Mouse (Mus musculus) gastrocnemius, postnatal 36 days (tissue): ENCODE measurements around the gene Megf6. TPM values are rescaled to one million over a fixed set of nuclear protein-coding genes. Genes with fewer than 3 reads are reported as not detected.

Experiments
- DNase-seq, 2 experiments: peaks; one replicate each; pipeline ENCODE4 v3.0.0; 2022
- intact Hi-C: fragments of 180-260 bp; cut with DNase I; formaldehyde crosslinking; loops from one replicate; pipeline ENCODE4 v1.15.1; 2025
- total RNA-seq, 2 experiments: library from RNA; stranded (reverse); gene quantifications; 2 replicates each; pipeline ENCODE4 v1.2.3; 2021

The Megf6 gene
- total RNA-seq, 2 experiments from 2014 or later, result 0.54 TPM

- DNase-seq, result no peak
- intact Hi-C loops, result no loop called here
These were observed 76.9 kb downstream of the Megf6 start for GRCm38 (mm10) chr4:154247207-154248091.

- DNase-seq, result no peak
- intact Hi-C loops, result no loop called here
These were observed 77.7 kb downstream of the Megf6 start for GRCm38 (mm10) chr4:154248092-154248805.

DNA sequence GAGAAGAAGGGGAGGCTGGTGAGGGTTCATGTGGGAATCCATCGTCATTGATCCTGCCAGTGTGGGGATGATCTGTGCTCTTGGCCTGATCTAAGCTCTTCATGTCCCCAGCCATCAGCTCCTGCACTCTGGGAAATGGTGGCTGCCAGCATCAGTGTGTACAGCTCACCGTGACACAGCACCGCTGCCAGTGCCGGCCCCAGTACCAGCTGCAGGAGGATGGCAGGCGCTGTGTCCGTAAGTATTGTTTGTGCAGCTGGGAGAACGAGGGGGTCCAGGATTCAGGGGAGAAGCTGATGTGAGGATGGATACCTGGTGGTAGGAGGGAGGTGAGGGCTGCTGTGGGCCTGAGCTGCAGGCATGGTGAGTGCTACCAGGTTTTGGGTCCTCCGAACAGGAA lies 78.8 kb downstream of the Megf6 start:
- no peak for DNase-seq
- intact Hi-C loops, result no loop called here

DNA sequence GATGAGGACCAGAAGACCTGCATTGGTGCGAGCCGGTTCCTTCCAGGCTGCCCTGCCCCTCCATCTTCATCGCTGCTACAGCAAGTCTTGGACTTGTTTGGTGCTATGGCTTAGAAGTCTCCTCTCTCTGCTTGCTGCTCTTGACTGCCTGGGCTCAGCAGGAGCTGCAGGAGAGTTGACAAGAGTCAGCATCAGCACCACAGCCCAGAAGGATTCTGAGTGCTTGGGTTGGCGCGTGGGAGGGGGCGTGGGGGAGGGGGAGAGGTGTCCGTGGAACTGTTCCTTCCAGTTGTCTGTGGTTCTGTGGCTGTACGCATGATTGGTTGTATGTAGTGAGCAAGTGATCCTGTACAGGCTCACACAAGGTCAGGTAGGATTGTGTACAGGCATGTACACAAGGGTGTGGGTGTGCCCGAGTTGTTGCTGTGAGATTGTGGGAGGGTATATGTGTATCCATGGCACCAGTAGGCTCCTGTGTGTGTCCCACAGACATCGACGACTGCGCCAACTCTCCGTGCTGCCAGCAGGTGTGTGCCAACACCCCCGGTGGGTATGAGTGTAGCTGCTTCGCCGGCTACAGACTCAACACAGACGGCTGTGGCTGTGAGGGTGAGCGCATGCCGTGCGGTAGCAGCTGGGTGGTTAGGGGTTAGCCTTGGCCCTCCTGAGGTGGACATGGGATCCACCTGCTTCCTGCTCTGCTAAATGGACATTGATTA lies 82.2 kb downstream of the Megf6 start:
- intact Hi-C loops, result no loop called here
- no peak for DNase-seq

GRCm38 (mm10) chr4:154260755-154261154 lies 90.2 kb downstream of the Megf6 start:
- intact Hi-C loops, result no loop called here

GRCm38 (mm10) chr4:154262071-154262470 lies 91.5 kb downstream of the Megf6 start:
- intact Hi-C loops, result no loop called here

More at GRCm38 (mm10) chr4:154260755-154261154, 90.2 kb downstream of the Megf6 start:
- no peak for DNase-seq

GRCm38 (mm10) chr4:154267511-154267910 lies 97.0 kb downstream of the Megf6 start:
- intact Hi-C loops, result no loop called here
- DNase-seq, result no peak

More at GRCm38 (mm10) chr4:154262071-154262470, 91.5 kb downstream of the Megf6 start:
- no peak for DNase-seq

GRCm38 (mm10) chr4:154269520-154269919 lies 99.0 kb downstream of the Megf6 start:
- DNase-seq, result no peak
- intact Hi-C loops, result no loop called here

DNA sequence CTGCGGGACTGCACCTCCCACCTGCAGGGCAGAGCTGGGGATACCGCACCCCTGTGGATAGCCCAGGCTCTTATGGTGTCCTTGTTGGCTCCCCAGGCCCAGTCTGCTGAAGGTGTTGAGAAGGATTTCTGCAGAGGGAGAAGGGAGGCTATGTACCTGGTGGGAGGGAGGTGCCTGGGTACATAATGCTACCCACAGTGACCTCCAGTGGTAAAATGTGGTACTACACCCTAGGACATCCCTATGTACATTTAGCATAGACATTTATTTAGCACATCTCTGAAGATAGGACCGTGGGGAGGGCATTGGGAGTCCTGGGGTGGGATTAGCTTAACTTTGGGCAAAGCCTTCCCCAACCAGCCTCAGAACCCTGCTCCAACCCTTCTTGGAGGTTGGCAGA lies 102.5 kb downstream of the Megf6 start:
- intact Hi-C loops, result loop anchor here (2.0 kb wide), 2 partner anchors 64 to 108 kb away; no protein-coding TSS in a partner anchor
- peak in 1 of 2 experiments; percentile 27 for DNase-seq

DNA sequence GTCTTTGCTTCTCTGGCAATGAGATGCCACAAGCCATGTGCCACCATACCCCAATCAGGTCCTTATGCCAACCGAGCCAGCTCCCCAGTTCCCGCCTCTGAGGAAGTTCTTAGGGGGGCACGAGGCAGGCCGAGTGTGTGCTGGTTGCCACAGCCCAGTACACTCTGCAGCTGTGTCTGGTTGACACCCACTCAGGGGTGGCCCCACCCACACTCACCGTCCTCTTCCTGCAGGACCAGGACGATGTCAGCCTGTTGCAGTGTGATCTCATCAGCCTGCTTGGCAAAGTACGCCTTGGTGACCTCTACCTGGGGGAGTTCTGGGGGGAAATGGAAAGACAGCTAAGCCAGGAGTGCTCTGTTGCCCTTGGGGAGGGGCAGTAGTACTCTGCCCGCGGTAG lies 109.0 kb downstream of the Megf6 start:
- DNase-seq, result no peak
- intact Hi-C loops, result no loop called here

DNA sequence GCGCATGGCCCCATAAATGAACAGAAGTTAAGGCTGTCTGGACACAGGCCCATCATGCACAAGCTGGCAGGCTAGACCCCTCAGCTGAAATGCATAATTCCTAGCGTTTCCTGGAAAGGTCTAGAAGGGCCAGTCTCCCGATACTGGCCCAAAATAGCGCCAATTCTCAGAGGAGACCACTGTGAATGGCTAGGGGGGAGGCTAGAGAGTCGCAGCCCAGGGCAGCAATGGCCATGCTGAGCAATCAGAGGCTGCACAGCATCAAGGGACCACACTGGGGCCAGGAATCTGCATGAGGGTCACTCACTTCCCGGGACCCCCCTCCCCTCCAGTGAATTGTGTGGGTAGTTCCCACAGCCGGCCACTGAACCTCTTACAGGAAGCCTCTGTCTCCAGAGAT lies 113.1 kb downstream of the Megf6 start:
- intact Hi-C loops, result no loop called here
- DNase-seq, result no peak

DNA sequence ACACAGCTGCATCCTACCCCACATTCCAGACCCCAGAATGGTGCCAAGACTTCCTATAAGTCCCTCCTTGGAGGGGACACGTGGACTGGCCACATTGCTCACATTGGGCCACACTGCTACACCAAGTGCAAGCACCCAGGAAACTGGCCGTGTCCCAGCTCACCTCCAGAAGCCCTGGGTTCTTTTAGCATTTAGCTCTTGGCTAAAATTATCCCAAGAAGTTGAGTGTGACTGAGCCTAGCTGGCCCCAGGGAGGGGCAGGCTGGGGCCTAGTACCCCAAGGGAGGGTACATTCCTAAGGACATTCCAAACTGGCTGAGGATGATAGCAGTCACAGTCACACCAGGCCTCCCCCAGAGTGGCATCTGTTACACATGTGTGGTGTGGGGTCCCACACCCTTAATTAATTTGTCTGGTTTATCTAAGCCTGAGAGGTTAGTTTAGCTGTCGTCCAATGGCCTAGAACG lies 123.2 kb downstream of the Megf6 start:
- intact Hi-C loops, result no loop called here
- DNase-seq, result no peak

GRCm38 (mm10) chr4:154294262-154294731 lies 123.8 kb downstream of the Megf6 start:
- DNase-seq, result no peak
- intact Hi-C loops, result no loop called here

- intact Hi-C loops, result no loop called here
- DNase-seq, result no peak
These were observed 127.2 kb downstream of the Megf6 start for GRCm38 (mm10) chr4:154297761-154298160.

- no peak for DNase-seq
- intact Hi-C loops, result no loop called here
These were observed 129.2 kb downstream of the Megf6 start for GRCm38 (mm10) chr4:154299541-154300271.

DNA sequence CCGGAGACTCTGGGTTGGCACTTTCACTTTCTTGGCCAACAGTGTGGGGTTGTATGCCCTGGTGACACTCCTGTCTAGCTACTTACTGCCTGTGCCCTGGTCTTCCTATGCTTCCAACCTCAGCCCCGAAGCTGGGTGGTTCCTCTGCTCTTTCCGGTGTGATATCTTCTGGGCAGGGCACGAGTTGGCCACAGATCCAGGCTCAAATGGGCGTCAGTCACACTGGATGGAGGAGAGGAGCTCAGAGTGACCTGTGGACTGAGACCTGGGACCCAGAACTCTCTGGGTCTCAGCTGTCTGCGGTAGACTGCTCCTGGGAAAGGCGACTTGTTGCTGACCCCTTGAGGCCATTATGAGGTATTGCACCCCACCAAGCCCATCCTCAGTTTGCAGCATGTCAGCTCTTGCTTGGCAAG lies 130.9 kb downstream of the Megf6 start, which contains the start of gene Arhgef16:
Gene Arhgef16, minus strand, starts transcription at position 211 of the 416 bp plus-strand sequence.
- intact Hi-C loops, result no loop called here
- DNase-seq, result peak in 1 of 2 experiments; percentile 23

DNA sequence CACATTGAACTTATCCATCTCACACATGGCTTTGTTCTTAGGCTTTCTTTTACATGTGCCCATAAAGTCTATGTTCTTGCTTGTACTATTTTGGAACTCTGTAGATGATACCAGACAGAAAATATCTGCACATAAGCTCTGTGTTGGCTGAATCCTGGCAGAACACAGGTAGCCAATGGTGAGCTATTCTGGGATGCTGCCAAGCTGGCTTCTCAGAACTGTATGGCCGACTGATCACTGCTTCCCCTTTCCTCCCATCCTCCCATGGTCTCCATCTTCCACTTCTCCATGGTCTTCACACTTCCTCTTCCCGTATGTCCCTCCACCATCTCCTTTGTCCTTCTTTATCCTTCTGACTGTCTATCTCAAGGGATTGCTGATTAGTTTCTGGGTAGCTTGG lies 138.6 kb downstream of the Megf6 start:
- DNase-seq, result no peak
- intact Hi-C loops, result no loop called here

- intact Hi-C loops, result no loop called here
- DNase-seq, result no peak
These were observed 140.2 kb downstream of the Megf6 start for GRCm38 (mm10) chr4:154310576-154311262.

- DNase-seq, result no peak
- intact Hi-C loops, result no loop called here
These were observed 141.7 kb downstream of the Megf6 start for GRCm38 (mm10) chr4:154312143-154312812.
